Mouse (Mus musculus) lung, adult 2 months (tissue): ENCODE data around the gene Ptbp3.

Source experiments
- CTCF ChIP-seq: fragments of 200-500 bp; IDR thresholded peaks from 2 replicates; pipeline ENCODE4 v1.5.1; 2011; ENCODE audit warnings: mild to moderate bottlenecking, low read length, control low read depth; ENCODE audit not compliant: insufficient read depth
- POLR2A ChIP-seq: fragments of 200-500 bp; IDR thresholded peaks from 2 replicates; pipeline ENCODE4 v1.6.1; 2011; ENCODE audit warnings: low read depth, mild to moderate bottlenecking, control low read depth, low read length, borderline replicate concordance; ENCODE audit errors: extremely low read depth

- TF ChIP-seq CTCF (no peak), POLR2A (no peak)
Observed at GRCm38 (mm10) chr4:59462494-59462893, 86.7 kb downstream of the Ptbp3 start.
